Mouse (Mus musculus): ENCODE results near the gene Kcnh1. TPM values are rescaled to one million over a fixed set of nuclear protein-coding genes. Genes with fewer than 3 reads are reported as not detected.

Kcnh1 gene
- polyA plus RNA-seq (2017; shearing (Covaris generic)) = 0.09 TPM

DNA sequence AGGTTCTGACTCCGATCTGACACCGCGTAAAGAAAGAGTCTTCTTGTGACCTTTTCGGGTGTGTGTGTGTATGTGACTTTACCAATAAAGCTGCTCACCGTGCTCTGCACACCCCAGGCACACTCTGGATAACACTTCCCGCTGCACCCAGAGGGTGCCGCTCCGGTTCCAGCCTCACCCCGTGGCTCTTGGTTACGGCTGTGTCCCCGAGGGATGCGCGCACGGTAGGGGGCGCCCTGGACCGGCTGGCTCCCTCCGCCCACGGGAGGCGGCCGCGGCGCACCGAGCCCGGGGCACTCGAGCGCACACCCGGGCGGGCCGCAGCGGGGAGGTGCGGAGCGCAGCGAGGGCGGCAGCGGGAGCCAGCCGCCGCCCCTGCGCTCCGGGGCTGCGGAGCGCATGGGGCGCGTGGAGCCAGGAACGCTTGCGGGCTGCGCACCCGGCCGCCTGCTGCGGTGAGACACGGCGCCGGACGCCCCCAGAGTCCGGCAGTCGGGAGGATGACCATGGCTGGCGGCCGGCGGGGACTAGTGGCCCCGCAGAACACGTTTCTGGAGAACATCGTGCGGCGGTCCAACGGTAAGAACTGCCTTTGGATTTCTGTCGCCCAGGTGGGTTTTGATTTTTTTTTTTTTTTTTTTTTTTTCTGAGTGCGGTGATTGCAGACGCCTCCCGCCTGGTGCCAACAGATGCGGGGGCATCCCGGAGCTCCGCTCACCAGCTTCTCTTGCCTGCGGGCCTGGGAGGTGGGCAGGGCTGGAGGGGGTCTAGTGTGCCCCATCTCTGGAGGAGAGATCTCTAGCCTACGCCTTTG lies at the start of gene Kcnh1:
Gene Kcnh1, plus strand, starts transcription at position 267 of the 814 bp plus-strand sequence.

Other genes with a start within 250 kb of the Kcnh1 start
- gene Rd3, start 213.4 kb upstream of the Kcnh1 start, polyA plus RNA-seq (2017; shearing (Covaris generic)) = 1.2 TPM
- gene Traf5, start 98.2 kb upstream of the Kcnh1 start, polyA plus RNA-seq (2017; shearing (Covaris generic)) = 85.7 TPM
- 19.3 TPM for gene Rcor3, start 52.7 kb upstream of the Kcnh1 start, polyA plus RNA-seq (2017; shearing (Covaris generic))